Mouse (Mus musculus): ENCODE measurements around the gene Mafk. TPM values are rescaled to one million over a fixed set of nuclear protein-coding genes. Genes with fewer than 3 reads are reported as not detected.

Gene Mafk
- total RNA-seq, 2 experiments from 2014 or later, result 8.2 to 8.8 TPM

GRCm38 (mm10) chr5:139794938-139795337 is 3.6 kb downstream of the Mafk start:
- no peak for DNase-seq (ENCODE audit: low spot score in 2 of 2)
- intact Hi-C loops (cut with DNase I), result no loop called here

GRCm38 (mm10) chr5:139796001-139796620 is 4.8 kb downstream of the Mafk start:
- intact Hi-C loops (cut with DNase I), result no loop called here
- no peak for DNase-seq (ENCODE audit: low spot score in 2 of 2)

DNA sequence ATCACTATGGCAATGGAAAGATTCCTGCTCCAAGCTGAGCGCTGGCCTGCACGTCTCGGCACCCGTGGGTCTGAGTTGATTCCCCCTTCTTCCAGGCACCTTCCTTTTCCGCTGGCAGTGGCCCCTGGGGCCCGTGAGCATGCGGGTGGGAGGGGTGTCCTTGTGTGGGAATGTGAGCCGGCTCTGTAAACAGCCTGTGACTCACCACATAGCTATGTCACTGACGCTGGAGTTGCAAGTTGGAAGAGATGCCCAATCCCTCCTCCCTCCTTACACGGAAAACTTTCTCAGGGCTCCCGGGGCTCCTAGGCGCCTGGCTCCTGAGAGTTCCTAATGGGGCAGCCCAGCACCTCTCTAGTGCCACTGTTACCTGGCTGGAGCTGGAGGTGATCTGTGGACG is 5.6 kb downstream of the Mafk start:
- intact Hi-C loops (cut with DNase I), result no loop called here
- DNase-seq (ENCODE audit: low spot score in 2 of 2), result peak; percentile 61 to 62

DNA sequence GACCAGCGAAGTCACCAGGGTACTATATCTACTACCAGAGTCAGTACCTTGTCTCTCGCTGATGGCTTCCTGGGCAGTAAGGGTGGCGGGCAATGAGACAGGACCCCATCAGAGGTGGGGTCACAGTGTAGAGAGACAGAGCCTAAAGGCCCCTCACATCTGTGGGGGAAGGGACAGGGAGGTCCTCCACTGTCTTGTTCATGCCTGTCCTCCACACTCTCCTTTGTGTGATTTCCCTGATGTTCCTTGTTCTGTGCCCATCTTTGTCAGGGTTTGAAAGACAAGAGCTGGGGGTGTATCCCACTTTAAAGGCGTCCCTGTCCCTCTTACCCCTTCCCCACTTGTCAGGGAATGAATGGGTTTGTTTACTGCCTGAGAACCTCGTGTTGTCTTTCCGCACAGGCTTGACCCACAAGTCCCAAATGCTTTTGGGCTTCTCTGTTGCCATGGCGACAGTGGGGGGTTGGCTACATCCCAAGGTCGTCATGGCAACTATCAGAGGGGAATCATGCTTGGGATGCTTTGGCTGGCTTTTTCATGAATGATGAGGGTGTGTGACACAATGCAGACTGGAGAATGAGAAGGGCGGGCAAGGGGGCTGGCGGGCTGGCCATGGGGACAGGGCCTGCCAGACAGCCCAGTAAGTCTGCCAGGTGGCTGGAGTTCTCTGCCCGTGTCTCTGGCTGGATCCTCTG is 6.3 kb downstream of the Mafk start:
- intact Hi-C loops (cut with DNase I), result no loop called here
- peak; percentile 65 to 71 for DNase-seq (ENCODE audit: low spot score in 2 of 2)

DNA sequence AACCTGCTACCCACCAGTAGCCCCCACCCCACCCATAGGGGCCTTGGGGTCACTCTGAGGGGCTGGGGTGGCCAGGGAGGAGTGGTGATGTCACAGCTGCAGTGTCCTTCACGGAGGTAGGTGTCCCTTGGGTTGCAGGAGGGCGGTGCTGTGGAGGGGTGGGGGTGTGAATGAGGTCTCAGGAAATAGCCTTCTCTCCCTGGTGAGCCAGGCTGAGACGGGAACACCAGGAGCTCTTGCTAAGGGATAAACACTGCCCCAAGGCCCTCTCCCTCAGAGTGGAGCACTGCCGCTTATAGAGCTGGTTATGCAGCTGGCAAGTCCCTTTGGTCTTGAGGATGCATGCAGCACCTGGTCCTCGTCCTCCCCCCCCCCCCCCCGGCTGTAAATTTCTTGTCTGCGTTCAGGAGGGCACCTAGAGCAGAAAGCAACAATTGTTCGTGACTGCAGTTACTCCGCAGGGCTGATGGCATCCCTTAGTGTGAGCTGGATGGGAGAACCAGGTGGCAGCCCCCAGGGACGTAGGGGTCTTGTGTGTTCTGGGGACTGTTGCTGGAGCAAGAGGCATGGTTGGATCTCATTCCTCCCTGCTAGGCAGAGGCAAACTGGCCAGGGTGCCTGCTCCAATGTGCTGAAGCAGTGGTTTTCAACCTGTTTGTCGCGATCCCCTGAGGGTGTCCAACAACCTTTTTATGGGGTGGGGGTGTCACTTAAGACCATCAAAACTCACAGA is 7.0 kb downstream of the Mafk start:
- no peak for DNase-seq (ENCODE audit: low spot score in 2 of 2)
- intact Hi-C loops (cut with DNase I), result no loop called here

- DNase-seq (ENCODE audit: low spot score in 2 of 2), result no peak
- intact Hi-C loops (cut with DNase I), result no loop called here
These were observed 7.7 kb downstream of the Mafk start for GRCm38 (mm10) chr5:139799041-139799440.

- intact Hi-C loops (cut with DNase I), result no loop called here
- no peak for DNase-seq (ENCODE audit: low spot score in 2 of 2)
These were observed 8.7 kb downstream of the Mafk start for GRCm38 (mm10) chr5:139799801-139800590.

DNA sequence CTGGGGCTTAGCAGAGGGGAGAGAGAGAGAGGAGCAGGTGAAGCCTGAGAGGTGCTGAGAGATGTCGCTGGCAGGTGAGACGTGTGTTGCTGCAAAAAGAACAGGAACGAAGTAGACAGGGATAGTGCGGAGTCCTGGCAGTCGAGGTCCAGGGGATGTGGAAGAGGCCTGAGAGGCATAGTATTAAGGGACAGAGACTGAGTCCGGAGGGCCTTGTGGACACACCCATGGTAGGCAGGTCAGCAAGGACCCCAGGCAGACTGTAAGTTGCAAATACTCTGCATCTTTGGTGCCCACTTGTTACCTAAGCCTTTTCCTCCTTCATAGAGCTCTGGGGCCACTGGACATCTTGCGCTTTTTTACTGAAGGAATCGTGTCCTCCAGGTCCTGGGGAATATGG is 9.9 kb downstream of the Mafk start:
- intact Hi-C loops (cut with DNase I), result no loop called here
- DNase-seq (ENCODE audit: low spot score in 2 of 2), result no peak

GRCm38 (mm10) chr5:139801880-139802279 is 10.6 kb downstream of the Mafk start:
- DNase-seq (ENCODE audit: low spot score in 2 of 2), result no peak
- intact Hi-C loops (cut with DNase I), result no loop called here

DNA sequence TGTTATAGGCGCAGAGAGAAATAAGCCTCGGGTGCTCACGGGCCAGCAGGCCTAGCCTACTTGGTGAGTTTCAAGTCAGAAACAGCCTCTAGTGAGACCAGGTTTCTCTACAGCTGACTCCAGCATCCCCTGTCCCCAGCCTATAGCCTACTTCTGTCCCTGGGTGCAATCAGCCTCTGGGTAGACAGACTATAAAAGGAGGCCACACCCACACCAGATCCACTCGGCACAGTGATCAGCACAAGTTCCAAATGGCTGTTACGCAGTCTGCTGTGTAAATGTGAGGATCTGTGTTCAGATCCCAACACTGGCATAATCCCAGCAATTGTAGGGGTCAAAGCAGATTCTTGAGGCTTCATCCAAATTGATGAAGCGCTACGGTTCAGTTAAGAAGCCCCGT is 11.9 kb downstream of the Mafk start:
- DNase-seq (ENCODE audit: low spot score in 2 of 2), result no peak
- intact Hi-C loops (cut with DNase I), result no loop called here

GRCm38 (mm10) chr5:139803601-139804102 is 12.3 kb downstream of the Mafk start:
- DNase-seq (ENCODE audit: low spot score in 2 of 2), result no peak
- intact Hi-C loops (cut with DNase I), result no loop called here

DNA sequence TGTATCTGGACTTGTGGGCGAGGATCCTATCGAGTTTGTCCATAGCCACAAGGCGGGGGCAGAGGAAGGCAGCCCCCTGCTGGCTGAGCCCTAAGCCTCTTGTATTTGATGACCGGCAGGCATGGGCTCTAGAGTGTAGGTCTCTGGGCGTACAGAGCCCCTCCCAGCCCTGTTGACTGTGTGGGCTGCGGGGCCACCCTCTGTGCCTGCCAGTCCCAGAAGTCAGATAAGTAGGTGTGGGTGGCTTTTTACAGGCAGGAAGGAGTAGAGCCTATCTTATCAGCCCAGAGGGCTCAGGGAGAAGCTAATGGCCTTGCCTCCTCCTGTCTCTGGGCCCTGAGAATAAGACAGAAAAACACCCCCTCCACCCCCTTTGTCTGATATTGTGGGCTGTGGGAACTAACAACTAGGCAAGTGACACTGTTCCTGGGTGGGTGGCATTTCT is 12.8 kb downstream of the Mafk start:
- intact Hi-C loops (cut with DNase I), result no loop called here
- no peak for DNase-seq (ENCODE audit: low spot score in 2 of 2)

GRCm38 (mm10) chr5:139804573-139805111 is 13.3 kb downstream of the Mafk start:
- intact Hi-C loops (cut with DNase I), result no loop called here
- no peak for DNase-seq (ENCODE audit: low spot score in 2 of 2)

GRCm38 (mm10) chr5:139805924-139806323 is 14.6 kb downstream of the Mafk start:
- intact Hi-C loops (cut with DNase I), result no loop called here
- DNase-seq (ENCODE audit: low spot score in 2 of 2), result no peak

GRCm38 (mm10) chr5:139809397-139809796 is 18.1 kb downstream of the Mafk start:
- DNase-seq (ENCODE audit: low spot score in 2 of 2), result no peak
- intact Hi-C loops (cut with DNase I), result no loop called here

DNA sequence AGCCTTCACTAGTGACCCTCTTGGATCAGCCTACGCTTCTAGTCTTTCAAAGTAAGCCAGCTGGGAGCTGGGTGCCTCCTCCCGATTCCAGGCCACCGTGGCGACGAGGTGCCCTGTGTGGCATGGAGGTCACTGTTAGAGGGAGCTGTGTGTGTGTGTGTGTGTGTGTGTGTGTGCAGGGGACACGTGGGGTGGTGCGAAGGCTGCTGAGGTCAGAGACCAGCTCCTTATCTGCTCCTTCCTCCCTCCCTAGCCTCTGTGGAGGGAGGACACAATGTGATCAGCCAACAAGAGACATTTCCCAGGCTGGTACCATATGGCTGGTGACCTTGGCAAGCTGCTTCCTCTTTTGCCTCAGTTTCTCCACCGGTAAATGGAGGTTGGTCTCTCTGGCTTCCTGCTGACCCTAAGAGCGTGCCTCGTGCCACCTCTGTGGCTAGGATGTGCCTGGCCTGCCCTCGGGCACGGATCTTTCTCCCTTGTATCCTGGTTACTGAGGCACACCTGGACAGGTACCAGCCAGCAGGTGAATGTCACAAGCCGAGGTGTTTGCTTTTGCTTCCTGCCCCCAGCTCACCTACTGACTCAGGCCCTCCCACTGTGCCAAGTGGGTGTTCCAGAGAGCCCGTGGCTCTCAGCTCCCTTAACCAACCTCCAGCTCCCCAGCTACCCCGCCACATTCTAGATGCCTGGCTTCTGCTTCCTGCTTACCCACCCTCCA is 20.5 kb downstream of the Mafk start:
- intact Hi-C loops (cut with DNase I), result no loop called here
- DNase-seq (ENCODE audit: low spot score in 2 of 2), result no peak

DNA sequence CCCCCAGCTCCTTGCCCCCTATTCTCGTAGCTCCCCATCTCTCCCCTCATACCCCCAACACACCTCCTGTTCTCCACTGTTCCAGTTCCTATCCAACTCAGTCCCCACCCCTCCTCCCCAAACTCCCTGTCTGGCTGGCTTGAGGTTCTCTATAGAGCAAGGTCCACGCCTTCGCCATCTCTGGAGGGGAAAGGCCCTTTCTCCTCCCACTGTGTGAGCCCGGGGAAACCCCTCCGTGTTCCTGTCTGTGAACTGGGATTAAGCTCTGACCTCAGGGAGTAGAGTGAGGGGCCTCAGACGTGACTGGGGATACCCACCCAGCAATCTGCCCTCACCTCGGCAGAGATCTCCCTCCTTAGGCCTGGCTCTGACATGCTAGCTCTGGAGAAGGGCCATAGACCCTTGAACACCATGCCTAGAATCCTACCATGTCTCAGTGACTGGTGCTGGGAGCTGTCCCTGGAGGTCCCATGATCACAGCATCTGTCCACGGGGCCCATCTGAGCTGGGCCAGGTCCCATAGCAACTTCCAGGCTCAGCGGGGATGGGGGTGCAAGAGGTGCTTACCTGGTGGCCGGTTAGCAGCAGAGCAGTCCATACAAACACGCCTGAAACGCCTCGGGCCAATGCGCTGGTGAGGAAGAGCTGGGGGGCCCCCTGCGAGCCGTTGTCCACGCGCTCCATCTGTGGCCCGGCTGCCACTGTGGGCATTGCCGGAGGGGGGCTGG is 21.2 kb downstream of the Mafk start:
- DNase-seq (ENCODE audit: low spot score in 2 of 2), result no peak
- intact Hi-C loops (cut with DNase I), result no loop called here

- DNase-seq (ENCODE audit: low spot score in 2 of 2), result no peak
- intact Hi-C loops (cut with DNase I), result no loop called here
These were observed 21.8 kb downstream of the Mafk start for GRCm38 (mm10) chr5:139813126-139813490.
